Mouse (Mus musculus): ENCODE measurements around the gene Sorbs1. TPM values are rescaled to one million over a fixed set of nuclear protein-coding genes. Genes with fewer than 3 reads are reported as not detected.
A peak's percentile ranks its signal among the peaks of the same experiment; 100 is the strongest.

Sorbs1 gene
- polyA plus RNA-seq, 1 experiment from 2014 or later: 46.5 TPM

- TF ChIP-seq CTCF (IDR thresholded peaks at IDR 0.05; ENCODE audit: low read depth): no peak
- H3K9ac ChIP-seq (ENCODE audit: low read depth, low read length): peak overlapping the region; percentile 18; the same call in 1 of the 2 replicates
- H3K4me2 ChIP-seq (ENCODE audit: low read length): peak overlapping the region; percentile 27; the same call in 1 of the 2 replicates
- H3K27ac ChIP-seq: peak overlapping the region; percentile 31; the same call in 1 of the 2 replicates
- peaks cover 17% of the 10 kb centered on the region; the same call in 1 of the 2 replicates for H3K36me3 ChIP-seq (ENCODE audit: insufficient read depth, low read length)
- H3K27me3 ChIP-seq (ENCODE audit: insufficient read depth, low read length): no peaks in the 10 kb centered on the region
- 0 out of 2 replicates have a peak, but pooled peaks cover 7% of the 10 kb centered on the region for H3K4me1 ChIP-seq (replicated peaks; ENCODE audit: insufficient read depth, low read length)
- peak; percentile 83 for DNase-seq (ENCODE audit: low spot score)
- H3K4me3 ChIP-seq (replicated peaks; ENCODE audit: low read depth, low read length): no peak overlapping the region
- ATAC-seq (replicated peaks; ENCODE audit: low FRiP score, low read depth): peak; percentile 89
- 23% methylated on average over 11 of the region's 11 CpGs for WGBS
- H3K9me3 ChIP-seq (replicated peaks; ENCODE audit: low read length): no peaks in the 10 kb centered on the region
These were observed 147.2 kb downstream of the Sorbs1 start for GRCm38 (mm10) chr19:40366163-40366941.

- no peak for TF ChIP-seq CTCF (IDR thresholded peaks at IDR 0.05; ENCODE audit: low read depth)
- no peak for ATAC-seq (replicated peaks; ENCODE audit: low FRiP score, low read depth)
These were observed 148.4 kb downstream of the Sorbs1 start for GRCm38 (mm10) chr19:40365137-40365536.

GRCm38 (mm10) chr19:40363447-40363846 lies 150.1 kb downstream of the Sorbs1 start:
- DNase-seq (ENCODE audit: low spot score) (no peak), ATAC-seq (replicated peaks; ENCODE audit: low FRiP score, low read depth) (no peak)
- TF ChIP-seq CTCF (IDR thresholded peaks at IDR 0.05; ENCODE audit: low read depth): peak; percentile 44
- H3K27me3 ChIP-seq (ENCODE audit: insufficient read depth, low read length): no peaks in the 10 kb centered on the region
- no peak overlapping the region for H3K9ac ChIP-seq (ENCODE audit: low read depth, low read length)
- H3K4me2 ChIP-seq (ENCODE audit: low read length): no peak overlapping the region
- H3K27ac ChIP-seq: no peak overlapping the region
- H3K4me1 ChIP-seq (replicated peaks; ENCODE audit: insufficient read depth, low read length): 0 out of 2 replicates have a peak, but pooled peaks cover 7% of the 10 kb centered on the region
- H3K36me3 ChIP-seq (ENCODE audit: insufficient read depth, low read length): peaks cover 17% of the 10 kb centered on the region; the same call in 1 of the 2 replicates
- WGBS: 95% methylated on average over 5 of the region's 5 CpGs
- H3K9me3 ChIP-seq (replicated peaks; ENCODE audit: low read length): no peaks in the 10 kb centered on the region
- H3K4me3 ChIP-seq (replicated peaks; ENCODE audit: low read depth, low read length): no peak overlapping the region

More at GRCm38 (mm10) chr19:40365137-40365536, 148.4 kb downstream of the Sorbs1 start:
- no peaks in the 10 kb centered on the region for H3K9me3 ChIP-seq (replicated peaks; ENCODE audit: low read length)
- H3K4me2 ChIP-seq (ENCODE audit: low read length): no peak overlapping the region
- no peak overlapping the region for H3K27ac ChIP-seq
- 0 out of 2 replicates have a peak, but pooled peaks cover 7% of the 10 kb centered on the region for H3K4me1 ChIP-seq (replicated peaks; ENCODE audit: insufficient read depth, low read length)
- H3K36me3 ChIP-seq (ENCODE audit: insufficient read depth, low read length): peaks cover 17% of the 10 kb centered on the region; the same call in 1 of the 2 replicates
- no peak overlapping the region for H3K4me3 ChIP-seq (replicated peaks; ENCODE audit: low read depth, low read length)
- H3K9ac ChIP-seq (ENCODE audit: low read depth, low read length): no peak overlapping the region
- H3K27me3 ChIP-seq (ENCODE audit: insufficient read depth, low read length): no peaks in the 10 kb centered on the region
- no peak for DNase-seq (ENCODE audit: low spot score)
- WGBS: 83% methylated on average over 5 of the region's 5 CpGs

- H3K36me3 ChIP-seq (ENCODE audit: insufficient read depth, low read length): peaks cover 17% of the 10 kb centered on the region; the same call in 1 of the 2 replicates
- no peak overlapping the region for H3K4me2 ChIP-seq (ENCODE audit: low read length)
- no peak for ATAC-seq (replicated peaks; ENCODE audit: low FRiP score, low read depth)
These were observed 151.2 kb downstream of the Sorbs1 start for GRCm38 (mm10) chr19:40362203-40362865.

GRCm38 (mm10) chr19:40359712-40360394 lies 153.7 kb downstream of the Sorbs1 start:
- ATAC-seq (replicated peaks; ENCODE audit: low FRiP score, low read depth) (no peak), DNase-seq (ENCODE audit: low spot score) (no peak)
- no peak overlapping the region for H3K4me2 ChIP-seq (ENCODE audit: low read length)
- no peak overlapping the region for H3K27ac ChIP-seq
- H3K9me3 ChIP-seq (replicated peaks; ENCODE audit: low read length): no peaks in the 10 kb centered on the region
- 87% methylated on average over 5 of the region's 5 CpGs for WGBS
- peaks cover 14% of the 10 kb centered on the region; the same call in 1 of the 2 replicates for H3K36me3 ChIP-seq (ENCODE audit: insufficient read depth, low read length)
- no peaks in the 10 kb centered on the region for H3K4me1 ChIP-seq (replicated peaks; ENCODE audit: insufficient read depth, low read length)
- no peak for TF ChIP-seq CTCF (IDR thresholded peaks at IDR 0.05; ENCODE audit: low read depth)
- no peaks in the 10 kb centered on the region for H3K27me3 ChIP-seq (ENCODE audit: insufficient read depth, low read length)
- H3K9ac ChIP-seq (ENCODE audit: low read depth, low read length): no peak overlapping the region
- no peak overlapping the region for H3K4me3 ChIP-seq (replicated peaks; ENCODE audit: low read depth, low read length)

More at GRCm38 (mm10) chr19:40362203-40362865, 151.2 kb downstream of the Sorbs1 start:
- Histone ChIP-seq H3K4me1 (replicated peaks; ENCODE audit: insufficient read depth, low read length) (0 out of 2 replicates have a peak, but pooled peaks cover 7% of the 10 kb centered on the region), H3K9me3 (replicated peaks; ENCODE audit: low read length) (no peaks in the 10 kb centered on the region), H3K27me3 (ENCODE audit: insufficient read depth, low read length) (no peaks in the 10 kb centered on the region), H3K4me3 (replicated peaks; ENCODE audit: low read depth, low read length) (no peak overlapping the region), H3K9ac (ENCODE audit: low read depth, low read length) (no peak overlapping the region), H3K27ac (no peak overlapping the region)
- WGBS: 74% methylated on average over 12 of the region's 12 CpGs
- no peak for DNase-seq (ENCODE audit: low spot score)
- TF ChIP-seq CTCF (IDR thresholded peaks at IDR 0.05; ENCODE audit: low read depth): no peak
